Mouse (Mus musculus) urinary bladder, adult 2 months (tissue): ENCODE results near the gene Atp2b1. TPM values are rescaled to one million over a fixed set of nuclear protein-coding genes. Genes with fewer than 3 reads are reported as not detected.
"Not testable (repeated sequence)": the region's sequence is repeated elsewhere in the genome, so short reads cannot be mapped to it uniquely, and the experiment has no call there.

Experiments used
- DNase-seq: peaks from one replicate; pipeline ENCODE4 v3.0.0; 2022; ENCODE audit warnings: low spot score
- polyA plus RNA-seq: library from polyadenylated mRNA; depleted of rRNA; stranded (reverse); fragments of >200 nt; gene quantifications from 2 replicates; pipeline ENCODE4 v1.2.3, GENCODE M21; 2012

The Atp2b1 gene
- polyA plus RNA-seq, 1 experiment = 38.5 TPM

GRCm38 (mm10) chr10:98962092-98962491 lies 47.9 kb downstream of the Atp2b1 start:
- DNase-seq = no peak

DNA sequence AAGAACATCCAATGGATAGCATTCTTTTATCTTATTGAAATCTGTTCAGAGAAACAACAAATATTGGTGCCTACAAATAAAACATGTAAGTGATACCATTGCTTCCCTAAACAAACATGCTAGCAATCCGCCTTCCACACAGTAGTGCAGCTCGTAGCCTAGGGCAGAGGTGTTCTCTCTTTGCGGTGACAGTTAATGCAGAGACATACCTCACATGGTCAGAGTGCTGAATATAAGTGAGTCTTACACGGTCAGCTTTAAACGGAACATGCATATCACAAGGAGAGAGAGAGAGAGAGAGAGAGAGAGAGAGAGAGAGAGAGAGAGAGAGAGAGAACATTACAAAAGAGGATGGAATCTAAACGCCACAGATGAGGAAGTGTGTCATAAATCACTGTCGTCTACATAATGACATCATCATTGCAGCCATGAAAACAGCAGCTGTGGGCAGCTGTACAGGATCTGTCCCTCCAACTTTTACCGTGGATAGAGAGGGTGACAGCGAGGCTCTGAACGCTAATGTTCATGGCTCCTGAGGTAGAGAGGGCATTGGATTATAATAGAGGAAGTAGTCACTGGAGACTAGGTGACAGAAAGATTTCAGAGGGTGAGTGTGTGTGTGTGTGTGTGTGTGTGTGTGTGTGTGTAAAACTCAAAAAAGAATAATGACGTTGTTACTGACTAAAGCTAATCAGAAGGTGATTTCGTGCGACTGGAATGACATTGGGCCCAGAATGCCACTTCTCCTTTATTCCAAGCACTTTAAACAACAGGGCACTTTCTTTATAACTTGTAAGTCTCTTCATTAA lies 52.4 kb downstream of the Atp2b1 start:
- no peak for DNase-seq

DNA sequence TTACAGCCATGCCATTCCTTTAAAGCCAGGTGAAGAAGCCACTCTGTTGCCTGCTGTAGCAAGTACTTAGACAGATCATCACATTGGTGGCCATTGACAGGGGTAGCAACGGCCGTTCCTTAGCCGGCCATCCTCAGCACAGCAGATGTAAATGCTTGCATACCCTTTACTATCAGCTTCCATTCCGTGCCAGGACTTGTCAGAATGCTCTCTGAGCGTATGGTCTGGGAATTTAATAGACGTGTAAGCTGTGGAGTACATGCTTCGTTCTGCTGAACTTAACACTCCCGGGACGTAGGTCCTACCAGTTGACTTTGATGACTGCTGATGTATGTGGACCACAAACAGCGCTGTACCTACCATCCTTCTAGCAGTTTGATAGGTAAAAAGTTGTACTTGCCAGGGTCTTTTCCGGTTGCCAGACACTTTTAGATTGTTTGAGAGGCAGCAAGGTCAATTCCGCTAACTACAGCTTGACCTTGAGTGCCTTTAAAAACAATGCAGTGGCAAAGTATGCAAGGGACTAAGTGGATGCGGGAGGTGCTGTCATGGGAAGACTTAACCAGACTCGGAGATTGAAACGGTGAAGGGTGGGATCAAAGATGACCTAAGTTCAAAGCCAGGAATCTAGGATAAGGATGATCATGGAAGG lies 53.2 kb downstream of the Atp2b1 start:
- no peak for DNase-seq

- no peak for DNase-seq
These were observed 56.7 kb downstream of the Atp2b1 start for GRCm38 (mm10) chr10:98970917-98971316.

DNA sequence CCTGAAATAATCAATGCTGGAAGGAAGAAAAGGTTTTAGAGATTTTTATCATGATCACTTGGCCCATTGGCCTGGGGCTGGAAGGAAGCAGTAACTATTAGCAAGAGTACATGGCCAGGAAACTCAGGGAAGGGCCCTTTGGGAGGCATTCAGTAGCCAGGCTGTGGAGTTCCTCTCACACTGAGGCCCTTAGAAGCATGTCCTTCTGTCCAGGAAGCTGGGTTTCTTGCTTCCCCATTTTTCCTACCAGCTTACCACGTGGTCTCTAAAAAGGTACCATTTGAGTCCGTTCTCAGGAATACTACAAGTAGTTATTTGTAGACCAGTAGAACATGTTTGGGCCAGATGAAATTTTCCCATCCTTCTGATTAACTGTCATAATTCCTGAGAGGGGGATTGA lies 58.2 kb downstream of the Atp2b1 start:
- DNase-seq = no peak

DNA sequence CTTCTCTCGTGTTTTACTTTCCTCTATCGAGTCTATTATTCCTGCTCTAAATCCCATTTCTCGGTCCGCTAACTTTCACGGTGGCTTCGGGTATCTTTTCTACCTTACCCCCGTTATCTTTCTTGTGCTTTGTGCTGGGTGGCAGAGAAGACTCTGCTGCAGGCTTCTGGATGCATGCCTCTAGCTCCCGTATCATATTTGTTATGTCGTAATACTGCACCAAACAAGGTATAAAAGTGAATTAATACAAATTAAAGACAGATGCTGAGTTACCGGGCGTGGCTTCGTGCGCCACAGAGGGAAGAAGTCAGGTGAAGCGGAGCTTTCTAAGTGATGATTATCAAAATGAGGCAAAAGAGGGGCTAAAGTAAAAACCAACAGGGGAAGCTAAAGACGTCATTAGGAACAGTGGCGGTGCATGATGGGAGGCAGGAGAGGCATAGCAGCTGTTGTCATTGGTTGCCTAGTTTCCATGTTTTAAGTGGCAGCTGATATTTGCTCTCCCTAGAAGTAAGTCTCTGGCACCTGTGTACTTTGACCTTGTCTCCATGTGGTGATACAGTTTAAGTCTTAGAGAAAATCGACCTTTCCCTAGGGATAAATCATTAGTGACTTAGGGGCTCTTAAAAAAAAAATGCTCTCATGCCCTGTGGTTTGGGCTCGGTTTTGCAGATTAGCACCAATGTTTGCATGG lies 58.9 kb downstream of the Atp2b1 start:
- no peak for DNase-seq

DNA sequence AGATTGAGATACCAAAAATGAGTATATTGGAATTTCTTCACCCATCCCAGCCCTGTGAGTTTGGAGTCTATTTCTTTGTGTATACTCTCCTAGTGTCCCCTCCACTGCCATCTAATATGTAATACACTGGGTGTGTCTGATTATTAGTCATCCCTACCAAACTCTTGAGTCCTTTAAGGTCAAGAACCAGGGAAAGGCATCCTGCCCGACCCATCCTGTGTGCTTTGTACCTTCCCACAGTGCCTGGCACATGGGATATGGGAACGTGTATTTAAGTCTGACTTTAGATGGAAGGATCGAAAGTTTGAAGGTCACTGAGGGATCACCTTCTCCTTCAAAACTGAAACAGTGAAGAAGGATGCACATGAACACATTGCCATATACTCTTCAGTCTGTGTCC lies 60.4 kb downstream of the Atp2b1 start:
- no peak for DNase-seq

GRCm38 (mm10) chr10:98975611-98976010 lies 61.4 kb downstream of the Atp2b1 start:
- DNase-seq = no peak

DNA sequence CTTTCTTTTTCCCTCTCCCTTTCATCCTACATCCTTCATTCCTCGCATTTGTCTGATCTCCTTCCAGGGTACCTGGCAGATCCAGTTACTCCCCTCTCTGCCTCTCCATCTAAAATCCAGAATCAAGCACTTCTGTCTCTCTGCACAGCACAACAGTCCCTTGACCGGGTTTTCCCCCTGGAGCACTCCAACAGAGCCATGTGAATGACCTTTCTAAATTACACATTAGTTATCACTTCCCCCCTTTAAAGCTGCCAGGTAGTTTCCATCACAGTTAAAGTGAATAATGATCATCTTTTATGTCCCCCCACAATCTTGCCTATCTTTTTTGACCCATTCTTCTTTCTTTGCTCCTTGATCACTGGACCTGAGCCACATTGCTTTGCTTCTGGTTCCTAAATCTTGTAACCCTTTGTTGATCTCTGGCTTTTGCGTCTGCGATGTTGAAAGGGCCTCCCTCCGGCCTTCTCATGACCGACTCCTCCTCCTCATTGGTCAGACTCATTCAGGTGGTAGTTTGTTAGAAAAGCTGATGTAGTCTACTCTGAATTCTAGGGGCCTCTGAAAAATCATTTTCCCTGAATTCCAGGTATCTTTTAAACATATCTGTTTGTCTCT lies 62.8 kb downstream of the Atp2b1 start:
- DNase-seq = no peak

DNA sequence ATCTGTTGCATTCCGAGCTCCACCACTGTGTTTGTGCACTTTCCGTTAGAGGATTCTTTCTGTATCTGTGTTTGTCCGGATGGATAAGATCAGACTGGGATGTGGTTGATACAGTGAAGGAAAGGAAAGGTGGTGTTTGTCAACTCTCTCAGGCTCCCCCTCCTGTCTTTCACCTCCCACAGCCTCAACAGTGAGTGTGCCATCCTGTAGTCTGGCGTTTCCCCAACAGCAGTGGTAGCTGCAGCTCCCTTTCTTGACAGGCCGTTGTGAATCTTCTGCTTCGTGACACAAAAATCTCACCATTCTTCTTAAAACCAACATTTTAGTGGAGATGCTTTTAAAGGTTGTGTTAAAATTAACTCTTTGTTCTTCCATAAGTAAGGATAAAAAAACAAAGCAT lies 64.6 kb downstream of the Atp2b1 start:
- DNase-seq = no peak

DNA sequence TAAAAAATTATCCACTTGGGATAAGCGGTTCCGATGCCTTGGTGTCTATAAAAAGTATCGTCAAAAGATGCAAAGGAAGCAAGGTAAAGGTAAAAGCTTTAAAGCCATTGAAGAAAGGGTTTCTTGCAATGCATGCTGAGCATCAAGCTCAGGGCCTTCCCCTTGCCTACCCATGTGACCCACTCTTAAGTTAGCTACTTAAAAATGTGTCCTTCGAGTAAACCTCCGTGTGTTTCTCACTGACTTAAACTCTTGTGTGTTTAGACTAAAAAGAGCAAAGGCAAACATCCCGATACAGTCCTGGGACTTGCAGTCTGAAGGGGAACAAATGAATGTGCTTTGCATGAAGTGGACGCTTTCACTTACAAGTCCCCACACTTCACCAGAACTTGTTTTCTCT lies 65.1 kb downstream of the Atp2b1 start:
- no peak for DNase-seq

GRCm38 (mm10) chr10:98979951-98980350 lies 65.7 kb downstream of the Atp2b1 start:
- no peak for DNase-seq

- no peak for DNase-seq
These were observed 77.8 kb downstream of the Atp2b1 start for GRCm38 (mm10) chr10:98991964-98992363.

DNA sequence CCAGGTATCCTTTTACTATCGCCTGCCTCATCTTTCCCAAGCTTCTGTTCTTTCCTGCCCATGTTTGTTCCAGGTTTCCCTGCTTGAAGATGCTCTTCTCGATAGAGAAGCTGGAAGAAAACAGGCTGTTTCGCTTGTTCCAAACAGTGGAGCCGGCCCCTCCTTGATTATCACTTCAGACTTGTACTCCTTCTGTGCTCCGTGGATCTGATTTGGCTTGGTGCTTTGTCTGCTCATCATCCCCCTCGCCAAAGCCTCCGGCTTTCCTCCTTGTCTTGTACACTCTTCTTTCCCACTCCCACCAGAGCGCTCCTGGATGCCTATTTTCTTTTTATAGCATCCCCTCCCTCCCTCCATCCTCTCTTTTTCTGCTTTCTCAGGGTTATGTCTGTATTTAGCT lies 79.0 kb downstream of the Atp2b1 start:
- DNase-seq = no peak

- not testable (repeated sequence) for DNase-seq
These were observed 81.0 kb downstream of the Atp2b1 start for GRCm38 (mm10) chr10:98995016-98995747.

DNA sequence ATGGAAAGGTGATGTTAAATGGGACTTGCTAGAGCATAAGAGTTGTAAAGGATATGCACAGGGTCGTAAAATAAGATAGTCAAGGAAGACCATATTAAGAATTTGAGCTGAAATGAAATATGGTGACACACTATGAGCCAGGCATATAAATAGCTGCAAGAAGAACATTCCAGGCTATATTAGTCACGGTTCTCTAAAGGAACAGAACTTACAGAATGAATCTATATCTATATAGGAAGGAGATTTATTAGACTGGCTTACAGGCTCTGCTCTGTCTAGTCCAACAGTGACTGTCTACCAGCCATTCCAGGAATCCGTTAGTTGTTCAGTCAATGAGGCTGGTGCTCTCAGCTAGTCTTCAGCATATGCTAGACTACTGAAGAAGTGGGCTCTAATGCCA lies 90.7 kb downstream of the Atp2b1 start:
- no peak for DNase-seq

DNA sequence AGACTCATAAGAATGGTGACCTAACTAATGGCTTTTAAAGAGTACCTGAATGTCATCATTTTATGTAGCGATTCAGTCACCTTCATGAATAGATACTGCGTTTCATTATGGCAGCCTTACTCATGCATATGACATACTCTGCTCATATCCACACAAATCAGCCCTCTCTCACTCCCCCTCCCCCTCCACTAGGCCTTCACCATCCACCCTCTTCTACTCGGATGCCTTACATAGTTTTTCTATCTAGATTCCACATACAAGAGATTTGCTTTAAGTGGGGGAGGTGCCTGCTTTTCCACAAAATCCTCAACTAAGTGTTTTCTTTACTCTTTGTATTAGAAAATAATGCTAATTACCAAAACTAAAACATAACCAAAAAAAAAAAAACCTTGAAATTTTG lies 96.9 kb downstream of the Atp2b1 start:
- no peak for DNase-seq

GRCm38 (mm10) chr10:99012086-99012485 lies 97.9 kb downstream of the Atp2b1 start:
- no peak for DNase-seq

- DNase-seq = no peak
These were observed 100.5 kb downstream of the Atp2b1 start for GRCm38 (mm10) chr10:99014737-99015136.

DNA sequence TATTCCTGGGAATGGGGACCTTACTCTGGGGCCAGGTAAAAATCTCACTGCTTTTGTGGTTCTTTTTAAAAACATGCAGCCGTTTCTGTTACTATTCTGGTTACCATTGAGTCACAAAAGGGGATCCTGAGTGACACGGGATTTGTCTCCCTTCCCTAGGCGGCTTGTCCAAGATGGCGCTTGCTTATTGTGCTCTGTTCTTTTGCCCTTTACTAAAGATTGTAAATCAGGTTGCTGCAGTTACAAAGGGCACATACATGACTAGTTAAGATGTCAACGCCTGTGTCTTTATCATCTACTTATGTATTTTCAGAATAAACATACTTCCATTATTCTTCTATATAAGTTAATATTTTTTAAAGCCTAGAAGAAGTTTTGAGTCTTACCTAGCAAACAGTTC lies 102.8 kb downstream of the Atp2b1 start:
- no peak for DNase-seq

GRCm38 (mm10) chr10:99027462-99027861 lies 113.3 kb downstream of the Atp2b1 start:
- no peak for DNase-seq

DNA sequence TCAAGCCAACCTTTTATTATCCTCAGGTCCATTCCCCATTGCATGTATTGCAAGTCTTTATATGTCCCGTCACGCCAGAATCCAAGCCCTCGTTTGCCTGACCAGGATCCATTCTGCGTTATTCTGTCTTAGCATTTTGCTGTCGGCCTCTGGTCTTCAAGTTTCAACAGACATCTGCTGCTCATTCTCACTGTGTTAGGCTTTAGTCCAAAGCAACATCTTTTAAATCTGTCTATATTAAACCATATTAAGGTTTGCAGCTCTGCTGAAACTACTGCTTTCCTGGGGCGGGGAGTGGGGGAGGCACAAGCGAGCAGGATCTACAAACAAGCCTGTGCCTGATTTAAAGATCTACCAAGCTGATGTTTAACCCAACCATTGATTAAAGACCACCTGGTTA lies 115.6 kb downstream of the Atp2b1 start:
- no peak for DNase-seq
